Mouse (Mus musculus) urinary bladder, postnatal 36 days (tissue): ENCODE results near the gene Gm20388.

Experiments
- DNase-seq, 2 experiments: peaks; one replicate each; pipeline ENCODE4 v3.0.0; 2022; ENCODE audit warnings: low spot score in 2 of 2, mixed read lengths in 1 of 2

The Gm20388 gene

DNA sequence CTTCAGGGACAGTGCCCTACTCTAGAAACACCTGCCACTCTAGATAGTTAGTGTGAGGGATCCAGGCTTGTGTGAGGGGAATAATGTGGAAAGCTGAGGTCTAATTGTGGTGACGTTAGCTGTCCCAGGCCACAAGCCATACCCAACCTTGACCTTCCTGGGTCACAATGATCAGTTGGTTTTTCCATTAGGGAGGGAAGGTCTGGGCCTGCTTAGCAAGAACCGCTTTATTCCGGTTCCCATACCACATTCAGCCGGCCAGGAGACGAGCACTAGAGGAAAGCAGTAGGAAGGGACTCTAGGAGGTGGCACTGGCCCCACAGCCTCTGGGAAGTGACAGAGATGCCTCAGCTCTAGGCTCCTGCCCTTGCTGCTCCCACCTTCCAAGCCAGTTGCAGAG lies 253.4 kb downstream of the Gm20388 start:
- DNase-seq, result no peak

DNA sequence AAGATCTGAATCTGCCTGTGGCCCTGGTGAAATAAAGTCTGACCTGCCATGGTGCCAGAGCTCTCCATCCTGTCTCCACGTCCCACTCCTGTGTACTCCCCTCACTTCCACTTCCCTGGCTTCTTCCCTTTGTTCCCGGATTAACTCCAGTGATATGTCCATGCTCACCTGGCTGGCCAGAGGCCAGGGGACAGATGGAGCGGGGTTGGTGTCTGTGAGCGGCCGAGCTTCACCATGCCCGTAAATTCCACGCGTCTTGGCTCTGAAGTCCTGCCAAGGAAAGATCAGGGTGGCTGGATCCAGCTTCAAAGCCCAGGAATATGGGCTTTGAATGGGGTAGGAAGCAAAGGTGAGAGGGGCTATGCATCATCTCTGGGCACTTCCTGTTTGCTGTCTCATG lies 256.5 kb downstream of the Gm20388 start:
- DNase-seq, result no peak

DNA sequence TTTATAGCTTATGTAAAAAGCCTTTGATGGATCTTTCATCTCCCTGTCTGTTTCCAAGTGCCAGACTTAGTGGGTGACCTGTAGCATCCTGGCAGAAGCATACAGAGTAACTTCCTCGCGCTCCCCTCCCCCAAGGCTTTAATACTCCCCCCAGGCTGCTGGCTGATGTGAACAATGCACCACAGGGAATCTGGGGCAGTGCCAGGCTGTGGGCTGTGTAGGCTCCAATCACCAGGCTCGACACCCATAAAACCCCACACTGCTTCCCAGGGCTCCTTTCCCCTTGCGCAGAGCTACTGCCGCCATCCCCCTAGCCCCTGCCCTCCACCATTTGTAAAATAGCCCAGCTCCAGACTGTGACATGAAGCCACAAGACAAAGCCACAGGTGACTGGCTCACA lies 257.2 kb downstream of the Gm20388 start:
- no peak for DNase-seq

DNA sequence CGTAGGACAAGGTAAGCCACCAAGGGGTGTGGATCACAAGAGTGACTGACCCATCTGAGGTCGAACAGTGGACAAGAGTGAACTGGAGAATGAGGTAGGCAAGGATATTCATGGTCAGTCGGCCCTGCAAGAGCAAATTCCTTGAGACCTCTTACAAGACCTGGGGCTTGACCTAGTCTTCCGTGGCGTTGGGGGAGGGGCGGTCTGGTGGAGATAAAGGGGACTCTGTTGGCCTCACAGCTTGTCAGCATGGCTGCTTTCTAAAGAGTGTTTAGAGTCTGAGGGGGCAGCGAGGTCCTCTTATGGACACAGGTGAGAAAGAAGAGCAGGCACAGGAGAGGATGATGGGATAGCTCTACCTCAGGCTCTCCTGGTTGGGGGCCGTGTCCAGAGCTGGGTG lies 258.5 kb downstream of the Gm20388 start:
- DNase-seq, result no peak

DNA sequence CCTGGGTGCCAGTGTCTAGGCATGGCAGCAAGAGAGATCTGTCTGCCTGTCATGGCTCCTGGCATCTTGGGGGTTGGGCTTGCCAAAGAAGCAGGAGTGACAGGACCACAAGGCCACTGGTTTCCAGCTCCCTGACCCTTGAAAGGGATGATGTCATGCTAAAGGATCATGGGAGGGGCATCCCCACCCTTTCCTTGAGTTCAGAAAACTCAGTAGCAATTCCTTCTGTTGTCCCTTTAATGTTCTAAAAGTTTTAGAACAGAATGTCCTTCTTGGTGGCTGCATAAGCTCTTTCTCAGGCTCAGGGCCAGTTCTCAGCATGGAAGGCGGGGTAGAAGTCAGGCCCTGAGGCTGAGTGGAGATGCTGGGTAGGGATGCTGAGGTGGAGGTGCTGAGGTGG lies 262.6 kb downstream of the Gm20388 start:
- no peak for DNase-seq

DNA sequence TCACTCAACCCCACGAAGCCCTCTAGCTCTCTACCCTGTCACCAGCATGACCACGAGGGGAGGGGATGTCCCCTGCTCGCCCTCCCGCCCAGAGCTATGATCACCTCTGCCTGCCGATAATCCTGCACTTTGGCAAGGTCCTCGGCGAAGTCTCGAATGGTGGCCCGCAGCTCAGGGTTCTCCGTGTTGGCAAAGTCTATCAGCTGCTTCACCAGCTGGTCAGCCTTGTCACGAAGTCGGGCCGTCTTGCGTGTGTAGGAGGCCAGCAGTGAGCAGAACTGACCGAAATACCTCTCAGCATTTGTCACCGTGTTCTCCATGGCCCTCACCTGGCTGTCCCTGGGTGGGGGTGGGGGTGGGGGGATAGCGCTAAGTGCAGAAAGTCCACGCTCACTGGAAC lies 264.0 kb downstream of the Gm20388 start:
- no peak for DNase-seq

DNA sequence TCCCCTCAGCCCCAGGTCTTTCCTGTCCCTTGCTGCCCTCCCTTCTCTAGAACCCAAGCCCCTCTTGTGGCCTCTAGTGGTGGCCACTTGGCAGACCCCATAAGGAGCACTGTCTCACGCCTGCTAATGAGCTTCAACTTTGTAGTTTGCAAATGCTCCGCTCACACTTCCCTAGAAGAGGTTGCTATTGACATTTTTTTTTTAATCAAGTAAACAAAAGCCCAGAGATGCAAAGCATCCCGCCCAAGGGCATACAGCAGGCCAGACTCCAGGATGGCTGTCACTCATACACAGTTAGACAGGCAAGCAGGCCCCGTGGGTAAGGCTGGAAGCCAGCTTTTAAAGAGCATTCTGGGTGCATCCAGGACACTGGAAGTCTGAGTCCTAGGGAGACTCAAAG lies 266.0 kb downstream of the Gm20388 start:
- DNase-seq, result no peak

DNA sequence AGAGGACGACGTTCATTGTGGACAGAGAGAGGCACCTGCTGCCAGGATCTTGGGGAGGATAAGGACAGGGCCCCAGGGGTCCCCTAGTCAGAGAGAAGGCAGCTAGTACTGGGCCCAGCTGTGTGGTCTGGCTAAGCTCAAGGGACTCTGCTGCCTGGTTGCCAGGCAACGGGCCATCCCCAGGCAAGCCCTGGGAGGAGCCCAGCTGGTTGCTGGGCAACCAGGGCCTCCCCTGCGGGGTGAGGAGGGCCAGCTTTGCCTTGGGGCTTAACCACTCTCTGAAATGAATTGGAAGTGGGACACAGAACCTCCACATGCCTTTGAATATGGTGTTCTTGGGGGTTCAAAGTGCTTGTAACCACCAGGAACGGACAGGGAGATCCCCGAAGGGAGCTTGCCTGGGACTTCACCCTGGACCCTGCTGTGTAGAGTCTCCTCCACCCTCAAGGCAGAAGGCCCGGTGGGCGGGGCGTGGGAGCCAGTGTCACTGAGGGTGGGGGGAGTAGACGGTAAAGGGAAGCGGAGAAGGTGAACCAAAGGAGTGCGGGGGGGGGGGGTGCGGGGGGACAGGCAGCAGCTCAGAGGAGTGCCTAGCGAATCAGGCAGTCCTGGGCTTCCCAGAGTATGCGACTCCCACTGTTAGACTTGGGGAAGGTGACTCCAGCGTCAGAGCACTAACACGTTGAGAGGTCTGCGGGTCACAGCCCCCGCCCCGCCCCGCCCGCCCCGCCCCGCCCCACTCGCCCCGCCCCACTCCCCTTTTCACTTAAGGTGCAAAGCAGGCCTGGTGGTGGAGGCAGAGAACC lies 266.9 kb downstream of the Gm20388 start, which contains the start of gene Fam92b:
TSS of gene Fam92b (minus strand) at position 149 of the 806 bp plus-strand sequence.
- DNase-seq, result peak in 1 of 2 experiments; percentile 24

DNA sequence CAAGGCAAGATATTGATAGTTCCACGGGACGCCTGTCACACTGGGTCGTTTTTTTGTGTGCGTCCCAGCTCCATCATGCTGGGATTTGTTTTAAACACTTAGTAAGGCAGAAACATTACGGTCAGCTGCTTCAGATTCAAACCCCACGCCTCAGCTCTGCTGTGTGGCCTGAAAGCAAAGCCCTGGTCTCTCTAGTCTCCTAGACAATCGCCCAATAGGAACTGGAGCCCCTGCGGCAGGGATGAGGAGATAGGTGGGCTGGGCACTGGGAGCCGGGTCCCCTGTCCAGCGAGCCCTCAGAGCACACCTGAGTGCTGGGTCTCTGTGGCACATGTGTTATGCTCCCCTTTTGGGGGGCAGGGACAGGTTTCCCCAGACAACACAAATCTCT lies 267.5 kb downstream of the Gm20388 start:
- no peak for DNase-seq

DNA sequence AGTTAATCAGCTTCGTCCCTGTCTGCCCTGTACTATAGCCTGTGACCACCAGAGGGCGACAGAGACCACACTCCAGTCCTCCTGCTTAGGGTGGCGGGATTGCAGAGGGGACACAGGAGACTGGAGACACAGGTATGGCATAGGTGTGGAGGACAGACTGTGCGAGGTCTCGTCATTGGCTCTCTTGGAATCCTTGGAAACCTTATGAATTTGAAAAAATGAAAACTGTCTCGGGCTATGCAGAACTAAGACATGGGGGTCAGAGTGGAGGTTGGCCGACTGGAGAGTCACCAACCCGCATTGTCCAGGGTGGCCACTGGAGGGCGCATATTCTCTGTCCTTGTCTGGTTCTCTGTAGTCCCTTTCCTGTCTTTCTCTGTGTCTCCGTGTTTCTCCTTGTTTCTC lies 268.4 kb downstream of the Gm20388 start:
- peak; percentile 85 for DNase-seq

DNA sequence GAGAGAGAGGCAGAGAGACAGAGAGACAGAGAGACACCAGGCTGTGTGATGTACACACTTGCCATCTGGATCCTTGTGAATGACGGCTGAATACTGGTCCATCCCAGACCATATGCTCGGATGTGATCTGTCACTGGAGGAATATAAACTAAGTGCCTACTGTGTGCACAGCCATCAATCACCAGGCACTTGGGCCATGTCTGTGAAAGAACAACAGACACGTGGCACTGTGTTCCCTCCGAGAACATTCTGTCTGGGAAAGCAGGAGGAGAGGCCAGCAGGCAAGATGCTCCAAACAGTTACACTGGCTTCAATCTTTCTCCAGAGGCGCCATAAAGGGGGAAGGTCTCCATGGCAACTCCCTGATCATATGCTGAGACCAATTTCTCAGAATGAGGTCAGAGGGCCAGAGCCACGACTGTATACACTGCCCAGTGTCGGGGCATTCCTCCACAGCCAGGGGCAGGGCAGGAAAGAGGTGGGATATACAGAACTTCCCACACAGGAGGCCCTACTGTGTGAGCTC lies 269.9 kb downstream of the Gm20388 start:
- no peak for DNase-seq

DNA sequence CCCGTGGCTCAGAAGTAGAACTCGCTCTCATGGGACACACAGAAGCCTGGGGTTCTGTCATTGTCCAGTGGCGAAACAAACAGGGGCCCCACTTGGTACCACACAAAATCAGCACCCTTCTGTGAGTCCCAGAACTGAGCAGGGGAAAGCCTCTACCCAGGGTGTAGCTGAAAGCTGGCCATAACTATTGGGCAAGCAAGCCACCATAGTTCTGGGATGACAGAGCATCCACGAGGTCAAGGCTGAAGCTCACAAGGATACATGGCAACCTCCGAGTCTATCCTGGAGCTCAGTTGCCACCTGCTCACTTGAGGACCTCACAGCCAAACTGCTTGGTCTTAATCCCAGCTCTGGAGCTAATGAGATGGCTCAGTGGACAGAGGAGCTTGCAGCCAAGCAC lies 270.6 kb downstream of the Gm20388 start:
- no peak for DNase-seq

DNA sequence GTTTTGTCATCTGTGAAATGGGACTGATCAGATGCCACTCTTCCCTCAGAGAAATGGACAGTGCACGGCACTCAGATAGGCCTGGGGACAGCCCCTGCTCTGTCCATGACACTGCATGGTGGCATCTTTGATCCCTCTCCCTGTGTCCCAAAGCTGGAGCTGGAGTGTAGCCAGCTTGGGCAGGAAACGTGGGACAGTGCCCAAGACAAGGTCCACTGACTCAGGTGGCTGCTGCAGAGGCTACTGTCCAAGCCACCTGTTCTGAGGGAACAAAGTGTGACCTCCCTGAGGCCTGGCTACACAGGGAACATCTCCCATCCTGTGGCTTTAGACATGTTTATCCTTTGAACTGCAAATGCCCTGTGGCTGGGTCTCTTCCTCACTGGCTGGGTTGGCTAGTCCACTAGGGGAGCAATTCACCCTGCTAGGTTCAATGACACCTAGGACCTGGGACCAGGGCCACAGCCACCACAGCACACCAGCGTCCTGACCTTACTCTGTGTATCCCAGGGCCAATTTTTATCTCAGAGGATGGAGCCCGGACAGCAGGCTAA lies 271.3 kb downstream of the Gm20388 start:
- no peak for DNase-seq

DNA sequence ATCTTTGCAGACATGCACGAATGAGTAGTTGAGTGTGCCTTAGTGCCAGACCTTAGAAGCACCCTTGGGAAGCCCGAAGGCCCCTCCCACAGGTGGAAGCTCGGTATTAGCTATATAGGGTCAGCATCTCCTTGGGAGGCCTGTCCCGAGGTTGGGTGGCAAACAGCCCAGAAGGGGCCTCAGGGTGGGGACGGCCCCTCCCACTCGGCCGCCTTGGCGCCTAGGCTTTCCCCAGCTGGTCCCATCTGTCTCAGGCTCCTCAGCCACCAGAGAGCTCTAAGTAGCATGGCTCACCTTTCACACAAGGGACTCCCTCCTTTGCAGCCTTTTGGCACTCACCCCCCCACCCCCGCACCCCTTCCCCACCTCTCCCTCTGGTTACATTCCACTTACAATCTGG lies 273.7 kb downstream of the Gm20388 start:
- no peak for DNase-seq

DNA sequence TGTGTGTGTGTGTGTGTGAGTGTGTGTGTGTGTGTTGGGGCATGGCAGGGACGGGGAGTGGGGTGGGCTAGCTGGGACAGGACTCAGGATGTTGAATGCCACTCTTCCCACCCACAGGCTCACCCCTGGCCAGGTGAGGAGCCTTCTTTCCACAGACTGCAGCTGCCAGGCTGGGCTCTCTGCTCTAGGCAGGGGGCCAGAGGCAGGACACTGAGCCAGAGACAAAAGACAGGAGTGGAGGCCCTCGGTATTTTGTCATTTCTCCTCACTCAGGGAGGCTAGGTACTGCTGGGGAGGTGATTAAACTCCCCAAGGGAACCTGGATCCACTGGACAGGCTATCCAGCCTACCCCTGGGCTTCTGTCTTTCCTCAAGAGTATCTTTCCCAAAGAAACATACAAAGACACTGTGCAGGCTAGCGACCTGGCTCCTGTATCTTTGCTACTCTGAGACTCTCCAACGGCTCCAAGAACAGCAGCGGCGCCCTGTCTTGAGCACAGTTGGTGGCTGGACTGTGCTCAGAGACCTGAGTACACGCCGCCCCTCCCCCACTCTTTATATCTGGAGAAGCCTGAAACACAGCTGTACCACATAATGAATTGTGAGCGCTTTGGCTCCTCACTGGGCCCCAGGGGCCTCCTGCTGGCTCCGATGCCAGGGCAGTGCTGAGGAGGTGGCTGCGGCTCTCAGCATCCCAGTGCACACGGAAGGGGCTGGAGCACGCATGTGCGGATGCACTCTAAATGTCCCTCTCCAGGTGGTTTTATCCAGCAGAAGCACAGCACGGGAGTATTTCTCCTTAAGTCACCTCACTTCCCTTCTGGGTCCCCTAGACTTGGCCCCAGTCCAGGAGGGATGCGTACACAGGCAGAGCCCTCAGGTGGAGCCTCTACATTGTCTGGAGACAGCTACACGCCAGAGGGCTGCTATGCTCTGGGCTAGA lies 274.5 kb downstream of the Gm20388 start:
- DNase-seq, result no peak

DNA sequence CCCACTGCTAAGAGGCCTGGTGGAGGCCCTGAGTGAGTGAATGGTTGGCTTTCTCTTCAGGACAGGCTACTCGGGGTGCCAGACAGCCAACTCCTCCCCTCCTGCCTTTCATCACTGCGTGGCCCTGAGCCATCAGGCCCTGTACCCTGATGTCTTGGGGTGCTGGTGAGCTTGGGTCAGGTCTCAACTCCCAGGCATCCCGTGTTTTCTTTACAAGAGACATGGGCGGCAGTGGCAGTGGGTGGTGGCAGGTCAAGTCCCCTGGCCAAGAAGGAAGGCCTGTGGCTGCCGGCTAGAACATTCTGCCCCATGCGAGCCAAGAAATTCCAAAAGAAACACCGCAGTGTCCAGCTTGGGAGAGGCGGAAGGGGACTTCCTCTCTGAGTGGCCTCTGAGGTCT lies 275.8 kb downstream of the Gm20388 start:
- peak in 1 of 2 experiments; percentile 58 for DNase-seq

DNA sequence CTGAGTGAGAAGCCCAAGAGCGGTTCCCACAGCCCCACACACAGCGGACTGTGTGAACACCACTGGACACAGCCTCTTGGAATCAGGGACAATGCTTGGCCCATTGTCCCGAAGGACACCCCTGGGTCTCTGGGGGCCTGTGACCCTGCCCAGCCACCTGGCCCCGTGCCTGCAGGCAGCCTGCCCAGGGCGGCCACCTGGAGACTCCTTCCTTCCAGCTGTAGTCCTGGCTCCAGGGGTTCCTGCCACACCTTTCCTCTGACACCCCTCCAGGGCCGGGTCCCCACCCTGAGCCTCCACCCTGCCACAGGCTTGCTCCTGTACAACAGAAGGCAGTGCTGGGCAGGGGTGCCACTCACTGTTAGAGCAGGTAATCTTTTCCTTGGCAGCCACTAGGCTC lies 277.9 kb downstream of the Gm20388 start:
- DNase-seq, result peak in 1 of 2 experiments; percentile 69

DNA sequence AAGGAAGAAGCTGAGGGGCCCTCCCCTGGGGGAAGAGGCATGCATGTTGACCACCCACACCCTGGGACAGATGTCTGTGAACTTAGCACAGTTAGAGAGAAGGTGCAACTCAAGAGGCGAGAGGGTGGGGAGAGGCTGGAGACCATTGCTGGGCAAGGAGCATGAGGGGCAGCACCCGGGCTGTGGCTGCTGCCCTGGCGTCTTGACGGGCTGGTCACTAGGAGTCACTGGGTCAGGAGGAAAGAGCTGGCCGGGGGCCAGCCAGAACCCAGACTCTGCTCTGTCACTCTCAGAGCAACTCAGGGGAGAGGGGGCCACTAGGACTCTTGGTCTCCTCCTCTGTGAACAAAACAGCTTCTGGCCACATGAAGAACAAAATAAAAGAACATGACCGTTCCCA lies 278.8 kb downstream of the Gm20388 start:
- DNase-seq, result no peak

DNA sequence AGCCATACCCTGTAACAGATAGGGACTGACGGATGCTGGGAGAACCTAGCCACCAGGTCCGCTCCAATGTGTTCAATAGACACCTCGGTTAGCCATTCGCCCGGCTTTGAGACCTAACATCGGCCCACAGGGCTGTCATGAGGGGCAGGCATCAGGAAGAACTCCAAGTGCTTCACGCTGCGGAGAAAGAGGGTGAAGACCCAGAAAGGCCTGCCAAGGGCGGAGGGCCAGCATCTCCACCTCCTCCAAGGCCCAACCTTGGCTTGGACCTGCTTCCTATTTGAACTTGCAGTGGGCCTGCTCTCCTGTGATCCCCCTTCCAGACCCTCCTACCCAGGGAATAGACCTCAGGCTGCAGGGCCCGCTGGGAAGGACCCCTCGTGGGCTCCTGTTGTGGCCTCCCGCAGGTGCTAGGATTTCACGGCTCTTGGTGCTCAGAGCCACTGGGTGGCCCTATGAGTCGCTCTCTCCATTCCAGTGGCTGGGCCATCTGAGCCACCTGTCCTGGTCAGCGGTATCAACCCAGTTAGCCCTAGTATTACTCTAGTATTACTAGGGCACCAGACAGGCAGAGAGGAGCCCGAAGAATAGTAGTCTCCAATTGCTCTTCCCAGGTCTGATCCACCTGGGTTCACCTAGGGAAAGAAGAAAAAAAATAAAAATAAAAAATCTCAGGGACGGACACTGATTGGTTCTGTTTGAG lies 279.6 kb downstream of the Gm20388 start:
- DNase-seq, result no peak

DNA sequence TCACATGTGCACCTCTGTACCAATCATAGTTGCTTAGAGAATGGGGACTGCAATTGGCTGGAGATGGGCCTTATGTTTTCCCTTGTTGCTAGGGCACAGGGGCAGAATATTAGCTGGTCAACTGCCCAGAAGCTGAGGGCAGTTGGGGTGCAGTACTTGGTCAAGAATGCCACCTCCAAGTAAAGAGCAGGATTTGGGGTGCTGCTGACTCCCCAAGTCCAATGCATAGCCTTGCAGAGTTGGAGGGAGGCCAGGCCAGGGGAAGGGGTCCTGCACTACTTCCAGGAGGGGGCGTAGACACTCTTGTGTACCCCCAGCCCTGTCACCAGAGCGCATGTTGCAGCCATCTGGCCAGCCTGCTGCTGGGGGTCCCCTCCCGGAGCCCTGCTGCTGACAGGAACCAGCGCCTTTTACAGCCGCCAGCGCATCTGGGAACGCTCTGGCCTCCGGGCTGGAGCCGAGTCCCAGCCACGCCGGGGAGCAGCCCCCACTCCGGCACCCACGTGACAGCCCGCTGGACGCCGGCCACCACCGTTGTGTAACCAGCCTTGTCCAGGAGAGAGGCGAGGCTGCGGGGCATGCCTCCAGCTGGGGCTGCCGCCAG lies 280.3 kb downstream of the Gm20388 start:
- DNase-seq, result peak; percentile 82 to 95

DNA sequence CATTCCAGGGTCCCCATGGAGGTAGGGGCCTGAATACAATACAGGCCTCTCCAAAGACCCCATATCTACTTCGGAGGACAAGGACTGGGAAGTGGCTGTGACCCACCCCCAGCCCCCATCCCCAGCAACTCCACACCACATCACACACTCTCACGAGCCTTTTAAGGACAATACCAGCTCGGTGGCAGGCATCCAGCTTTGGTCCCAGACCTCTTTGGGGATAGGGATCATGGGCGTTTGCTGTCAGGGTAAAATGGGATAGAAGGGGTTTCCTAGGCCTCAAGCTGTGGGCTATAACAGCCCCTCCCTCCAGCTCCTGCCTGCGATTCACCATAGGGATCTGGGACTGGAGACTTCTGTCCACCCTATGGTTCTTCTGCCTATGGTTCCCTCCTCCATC lies 281.0 kb downstream of the Gm20388 start:
- DNase-seq, result no peak
